Mouse (Mus musculus) forebrain, embryonic 16.5 days (tissue): ENCODE data around the gene Ddx27. TPM values are rescaled to one million over a fixed set of nuclear protein-coding genes. Genes with fewer than 3 reads are reported as not detected.

Experiments
- ATAC-seq: fragments of 200-750 bp; cut with Nextera tagmentation; 2 replicates; pipeline ENCODE4 v1.8.0; 2017; ENCODE audit warnings: mild to moderate bottlenecking, moderate library complexity
- H3K27ac ChIP-seq: fragments of 300-500 bp; sonication (generic); 2 replicates; pipeline ENCODE4 v1.5.1; 2014; ENCODE audit warnings: low read length, control low read depth
- H3K27me3 ChIP-seq: fragments of 300-500 bp; sonication (generic); replicated peaks from 2 replicates; pipeline ENCODE4 v1.6.1; 2014; ENCODE audit warnings: low read length; ENCODE audit not compliant: control insufficient read depth, insufficient read depth
- H3K36me3 ChIP-seq: fragments of 300-500 bp; sonication (generic); 2 replicates; pipeline ENCODE4 v1.6.1; 2014; ENCODE audit not compliant: control insufficient read depth, insufficient read depth
- H3K4me1 ChIP-seq: fragments of 300-500 bp; sonication (generic); replicated peaks from 2 replicates; pipeline ENCODE4 v1.6.1; 2014; ENCODE audit warnings: low read length; ENCODE audit not compliant: control insufficient read depth, insufficient read depth
- H3K4me2 ChIP-seq: fragments of 300-500 bp; sonication (generic); 2 replicates; pipeline ENCODE4 v1.6.1; 2014; ENCODE audit warnings: mild to moderate bottlenecking, low read length, control low read depth
- H3K4me3 ChIP-seq: fragments of 300-500 bp; sonication (generic); replicated peaks from 2 replicates; pipeline ENCODE4 v1.5.1; 2014; ENCODE audit warnings: mild to moderate bottlenecking, low read length, control low read depth
- H3K9ac ChIP-seq: fragments of 300-500 bp; sonication (generic); replicated peaks from 2 replicates; pipeline ENCODE4 v1.6.1; 2014; ENCODE audit warnings: low read depth, low read length, control low read depth
- H3K9me3 ChIP-seq: fragments of 300-500 bp; sonication (generic); 2 replicates; pipeline ENCODE4 v1.6.1; 2016; ENCODE audit warnings: low read length; ENCODE audit not compliant: control insufficient read depth
- WGBS: fragments of 180-500 bp; shearing (Covaris S2); extraction: QIAGEN DNeasy Blood & Tissue Kit; methylation state at CpG from one replicate; pipeline ENCODE4 v1.1.7; 2014; 5-methylcytosine and 5-hydroxymethylcytosine counted together
- polyA plus RNA-seq: library from polyadenylated mRNA; unstranded; fragments of >200 nt; fragmentation: Nextera tagmentation; extraction: Ambion mirVana; gene quantifications from 2 replicates; pipeline ENCODE4 v1.2.1, GENCODE M21; 2015

Ddx27 gene
- polyA plus RNA-seq, 1 experiment from 2014 or later, result 45.0 TPM

- 94% methylated on average over 10 of the region's 10 CpGs for WGBS
- Histone ChIP-seq H3K36me3 (peaks cover 37% of the 10 kb centered on the region), H3K4me3 (no peak overlapping the region), H3K27me3 (no peaks in the 10 kb centered on the region), H3K9me3 (no peaks in the 10 kb centered on the region), H3K27ac (no peak overlapping the region), H3K4me1 (peaks cover 2% of the 10 kb centered on the region), H3K9ac (no peak overlapping the region), H3K4me2 (no peak overlapping the region)
- no peak for ATAC-seq
Observed at GRCm38 (mm10) chr2:167048223-167048622, 33.2 kb downstream of the Ddx27 start.

GRCm38 (mm10) chr2:167048698-167049358 lies 33.8 kb downstream of the Ddx27 start:
- Histone ChIP-seq H3K36me3 (peaks cover 33% of the 10 kb centered on the region), H3K27ac (no peak overlapping the region)
- WGBS, result 92% methylated on average over 8 of the region's 8 CpGs

GRCm38 (mm10) chr2:167053127-167053844 lies 38.3 kb downstream of the Ddx27 start:
- Histone ChIP-seq H3K27me3 (no peaks in the 10 kb centered on the region), H3K4me2 (no peak overlapping the region), H3K9ac (no peak overlapping the region), H3K27ac (no peak overlapping the region), H3K4me1 (peaks cover 8% of the 10 kb centered on the region), H3K36me3 (peaks cover 43% of the 10 kb centered on the region), H3K9me3 (no peaks in the 10 kb centered on the region), H3K4me3 (no peak overlapping the region)
- ATAC-seq, result no peak
- 55% methylated on average over 9 of the region's 9 CpGs for WGBS

More at GRCm38 (mm10) chr2:167048698-167049358, 33.8 kb downstream of the Ddx27 start:
- ATAC-seq, result no peak
- Histone ChIP-seq H3K9me3 (no peaks in the 10 kb centered on the region), H3K4me2 (no peak overlapping the region), H3K27me3 (no peaks in the 10 kb centered on the region), H3K4me1 (peaks cover 8% of the 10 kb centered on the region), H3K4me3 (no peak overlapping the region), H3K9ac (no peak overlapping the region)

- Histone ChIP-seq H3K4me1 (peaks cover 11% of the 10 kb centered on the region), H3K27ac (no peak overlapping the region), H3K4me2 (no peak overlapping the region), H3K27me3 (no peaks in the 10 kb centered on the region), H3K9ac (no peak overlapping the region), H3K9me3 (no peaks in the 10 kb centered on the region), H3K36me3 (peaks cover 38% of the 10 kb centered on the region), H3K4me3 (no peak overlapping the region)
- ATAC-seq, result no peak
- 88% methylated on average over 15 of the region's 15 CpGs for WGBS
Observed at GRCm38 (mm10) chr2:167055386-167055785, 40.4 kb downstream of the Ddx27 start.

GRCm38 (mm10) chr2:167056210-167056941 lies 41.4 kb downstream of the Ddx27 start:
- H3K27ac ChIP-seq, result no peak overlapping the region
- WGBS, result 96% methylated on average over 15 of the region's 15 CpGs
- peaks cover 38% of the 10 kb centered on the region for H3K36me3 ChIP-seq

GRCm38 (mm10) chr2:167056942-167057323 lies 41.9 kb downstream of the Ddx27 start:
- WGBS, result 86% methylated on average over 5 of the region's 5 CpGs
- Histone ChIP-seq H3K4me3 (no peak overlapping the region), H3K4me2 (no peak overlapping the region), H3K9me3 (no peaks in the 10 kb centered on the region), H3K36me3 (peaks cover 36% of the 10 kb centered on the region), H3K9ac (no peak overlapping the region), H3K27me3 (no peaks in the 10 kb centered on the region), H3K4me1 (peaks cover 24% of the 10 kb centered on the region), H3K27ac (no peak overlapping the region)
- no peak for ATAC-seq

More at GRCm38 (mm10) chr2:167056210-167056941, 41.4 kb downstream of the Ddx27 start:
- Histone ChIP-seq H3K9me3 (no peaks in the 10 kb centered on the region), H3K4me2 (no peak overlapping the region), H3K4me1 (peaks cover 19% of the 10 kb centered on the region), H3K9ac (no peak overlapping the region), H3K4me3 (no peak overlapping the region), H3K27me3 (no peaks in the 10 kb centered on the region)
- ATAC-seq, result no peak

- no peak for ATAC-seq
- H3K9ac ChIP-seq, result no peak overlapping the region
- no peak overlapping the region for H3K27ac ChIP-seq
- H3K4me3 ChIP-seq, result no peak overlapping the region
- 77% methylated on average over 3 of the region's 3 CpGs for WGBS
- H3K9me3 ChIP-seq, result no peaks in the 10 kb centered on the region
- H3K27me3 ChIP-seq, result no peaks in the 10 kb centered on the region
- H3K4me1 ChIP-seq, result peaks cover 23% of the 10 kb centered on the region
- H3K36me3 ChIP-seq, result peaks cover 35% of the 10 kb centered on the region
- H3K4me2 ChIP-seq, result no peak overlapping the region
Observed at GRCm38 (mm10) chr2:167058201-167058600, 43.2 kb downstream of the Ddx27 start.

GRCm38 (mm10) chr2:167058814-167059387 lies 43.9 kb downstream of the Ddx27 start:
- peaks cover 17% of the 10 kb centered on the region for H3K4me1 ChIP-seq
- no peak overlapping the region for H3K27ac ChIP-seq
- no peak overlapping the region for H3K9ac ChIP-seq
- no peak overlapping the region for H3K4me3 ChIP-seq
- H3K9me3 ChIP-seq, result no peaks in the 10 kb centered on the region
- no peak for ATAC-seq
- no peaks in the 10 kb centered on the region for H3K27me3 ChIP-seq
- no peak overlapping the region for H3K4me2 ChIP-seq
- WGBS, result 69% methylated on average over 3 of the region's 3 CpGs
- H3K36me3 ChIP-seq, result peaks cover 34% of the 10 kb centered on the region

GRCm38 (mm10) chr2:167059536-167059935 lies 44.5 kb downstream of the Ddx27 start:
- Histone ChIP-seq H3K36me3 (peaks cover 31% of the 10 kb centered on the region), H3K9ac (no peak overlapping the region), H3K27me3 (no peaks in the 10 kb centered on the region), H3K4me2 (no peak overlapping the region), H3K9me3 (no peaks in the 10 kb centered on the region), H3K4me1 (peaks cover 17% of the 10 kb centered on the region), H3K4me3 (no peak overlapping the region), H3K27ac (no peak overlapping the region)
- no peak for ATAC-seq
- 38% methylated on average over 8 of the region's 8 CpGs for WGBS
